Mouse (Mus musculus) midbrain, embryonic 10.5 days (tissue): ENCODE results near the gene Fam53b. TPM values are rescaled to one million over a fixed set of nuclear protein-coding genes. Genes with fewer than 3 reads are reported as not detected.
A peak's percentile ranks its signal among the peaks of the same experiment; 100 is the strongest.

Experiments used
- DNase-seq: peaks from one replicate; pipeline ENCODE4 v3.0.0-alpha.2; 2017; ENCODE audit warnings: low spot score
- H3K27ac ChIP-seq: fragments of 300-500 bp; sonication (generic); replicated peaks from 2 replicates; pipeline ENCODE4 v1.5.1; 2016; ENCODE audit warnings: mild to moderate bottlenecking
- H3K27me3 ChIP-seq: fragments of 300-500 bp; sonication (generic); 2 replicates; pipeline ENCODE4 v1.6.1; 2016; ENCODE audit warnings: low read depth, mild to moderate bottlenecking; ENCODE audit not compliant: poor library complexity, severe bottlenecking
- H3K36me3 ChIP-seq: fragments of 300-500 bp; sonication (generic); 2 replicates; pipeline ENCODE4 v1.6.1; 2016; ENCODE audit warnings: mild to moderate bottlenecking, moderate library complexity
- H3K4me1 ChIP-seq: fragments of 300-500 bp; sonication (generic); 2 replicates; pipeline ENCODE4 v1.6.1; 2016
- H3K4me3 ChIP-seq: fragments of 300-500 bp; sonication (generic); 2 replicates; pipeline ENCODE4 v1.5.1; 2016; ENCODE audit warnings: mild to moderate bottlenecking, moderate library complexity
- H3K9me3 ChIP-seq: fragments of 300-500 bp; sonication (generic); replicated peaks from 2 replicates; pipeline ENCODE4 v1.6.1; 2016; ENCODE audit warnings: mild to moderate bottlenecking
- WGBS: fragments of 180-500 bp; shearing (Covaris S2); methylation state at CpG from one replicate; pipeline ENCODE4 v1.1.7; 2016; 5-methylcytosine and 5-hydroxymethylcytosine counted together
- polyA plus RNA-seq: library from polyadenylated mRNA; unstranded; fragments of >200 nt; fragmentation: Nextera tagmentation; extraction: Ambion mirVana; gene quantifications from 2 replicates; pipeline ENCODE4 v1.2.1, GENCODE M21; 2016

The Fam53b gene
- polyA plus RNA-seq, 1 experiment from 2014 or later = 23.1 TPM

GRCm38 (mm10) chr7:132732136-132732789 is 81.4 kb downstream of the Fam53b start:
- DNase-seq = no peak
- 57% methylated on average over 6 of the region's 6 CpGs for WGBS
- peaks cover 70% of the 10 kb centered on the region for H3K4me1 ChIP-seq
- peak overlapping the region; percentile 68 for H3K27ac ChIP-seq
- H3K36me3 ChIP-seq = peaks cover 9% of the 10 kb centered on the region
- H3K9me3 ChIP-seq = no peaks in the 10 kb centered on the region
- H3K27me3 ChIP-seq = no peaks in the 10 kb centered on the region
- H3K4me3 ChIP-seq = no peak overlapping the region

- peak; percentile 33 for DNase-seq
- H3K27ac ChIP-seq = peak overlapping the region; percentile 68
- H3K4me1 ChIP-seq = peaks cover 66% of the 10 kb centered on the region
- H3K4me3 ChIP-seq = no peak overlapping the region
- H3K27me3 ChIP-seq = no peaks in the 10 kb centered on the region
- H3K36me3 ChIP-seq = peaks cover 8% of the 10 kb centered on the region
- 43% methylated on average over 6 of the region's 6 CpGs for WGBS
- no peaks in the 10 kb centered on the region for H3K9me3 ChIP-seq
Observed at GRCm38 (mm10) chr7:132731558-132731957, 82.1 kb downstream of the Fam53b start.

DNA sequence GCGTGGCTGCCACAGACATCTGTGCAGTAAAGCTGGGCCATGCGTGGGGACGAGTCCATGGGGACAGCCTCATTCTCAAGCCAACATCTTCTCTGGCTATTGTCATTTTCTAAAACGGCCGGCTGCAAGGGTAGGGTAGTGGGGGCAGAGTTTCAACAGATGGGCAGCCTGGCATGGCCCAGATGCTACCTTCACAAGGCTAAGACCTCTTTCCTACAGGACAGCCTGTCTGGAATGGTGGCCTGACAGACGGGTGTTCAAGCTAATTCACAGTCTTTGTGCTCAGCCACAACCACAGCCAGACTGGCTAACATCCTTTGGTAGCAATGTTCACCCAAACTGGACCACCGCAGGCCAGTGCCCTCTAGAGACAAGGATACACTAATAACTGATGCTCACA is 83.2 kb downstream of the Fam53b start:
- peaks cover 60% of the 10 kb centered on the region for H3K4me1 ChIP-seq
- no peak overlapping the region for H3K4me3 ChIP-seq
- H3K9me3 ChIP-seq = no peaks in the 10 kb centered on the region
- peak overlapping the region; percentile 68 for H3K27ac ChIP-seq
- WGBS = 81% methylated on average over 7 of the region's 7 CpGs
- peaks cover 8% of the 10 kb centered on the region for H3K36me3 ChIP-seq
- no peak for DNase-seq
- H3K27me3 ChIP-seq = no peaks in the 10 kb centered on the region

GRCm38 (mm10) chr7:132729093-132729831 is 84.4 kb downstream of the Fam53b start:
- Histone ChIP-seq H3K4me3 (no peak overlapping the region), H3K9me3 (no peaks in the 10 kb centered on the region), H3K4me1 (peaks cover 52% of the 10 kb centered on the region), H3K27me3 (no peaks in the 10 kb centered on the region), H3K27ac (peak overlapping the region; percentile 43; the same call in 1 of the 2 replicates), H3K36me3 (peaks cover 8% of the 10 kb centered on the region)
- WGBS = 82% methylated on average over 4 of the region's 4 CpGs
- no peak for DNase-seq

GRCm38 (mm10) chr7:132726106-132726861 is 87.4 kb downstream of the Fam53b start:
- WGBS = 88% methylated on average over 13 of the region's 13 CpGs

DNA sequence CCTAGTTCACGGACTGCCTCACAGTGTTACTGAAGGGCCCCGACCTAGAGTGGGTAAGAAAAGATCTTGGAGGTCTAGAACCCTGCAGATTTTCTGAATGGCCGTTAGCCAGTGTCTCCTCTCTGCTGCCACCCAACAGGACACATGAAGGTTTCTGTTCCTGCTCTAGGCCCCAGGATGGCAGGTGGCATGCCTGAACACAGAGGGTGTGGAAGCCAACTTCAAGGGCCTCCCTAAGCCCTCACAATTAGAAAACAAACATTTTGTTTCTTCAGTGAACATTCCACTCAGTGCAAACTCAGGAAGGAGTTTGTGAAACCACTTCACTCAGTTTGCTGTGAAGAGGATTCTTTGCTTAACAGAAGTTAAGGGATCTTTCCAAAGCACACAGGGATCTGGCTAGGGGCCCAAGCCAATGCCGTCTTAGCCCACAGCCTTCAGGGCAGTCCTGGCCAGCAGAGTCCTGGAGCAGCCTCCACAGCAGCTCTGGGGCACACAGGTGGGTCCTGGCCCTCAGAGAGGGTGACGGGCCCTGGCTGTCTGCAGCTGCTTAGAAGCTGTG is 89.1 kb downstream of the Fam53b start:
- Histone ChIP-seq H3K4me1 (peaks cover 33% of the 10 kb centered on the region), H3K4me3 (no peak overlapping the region), H3K9me3 (no peaks in the 10 kb centered on the region), H3K27ac (no peak overlapping the region), H3K36me3 (peaks cover 6% of the 10 kb centered on the region), H3K27me3 (no peaks in the 10 kb centered on the region)
- 90% methylated on average over 5 of the region's 5 CpGs for WGBS
- DNase-seq = no peak

More at GRCm38 (mm10) chr7:132726106-132726861, 87.4 kb downstream of the Fam53b start:
- no peak for DNase-seq
- H3K27me3 ChIP-seq = no peaks in the 10 kb centered on the region
- no peak overlapping the region for H3K4me3 ChIP-seq
- H3K9me3 ChIP-seq = no peaks in the 10 kb centered on the region
- H3K36me3 ChIP-seq = peaks cover 8% of the 10 kb centered on the region
- peaks cover 34% of the 10 kb centered on the region for H3K4me1 ChIP-seq
- H3K27ac ChIP-seq = 0 out of 2 replicates have a peak overlapping the region, but pooled peaks have one; percentile 10

DNA sequence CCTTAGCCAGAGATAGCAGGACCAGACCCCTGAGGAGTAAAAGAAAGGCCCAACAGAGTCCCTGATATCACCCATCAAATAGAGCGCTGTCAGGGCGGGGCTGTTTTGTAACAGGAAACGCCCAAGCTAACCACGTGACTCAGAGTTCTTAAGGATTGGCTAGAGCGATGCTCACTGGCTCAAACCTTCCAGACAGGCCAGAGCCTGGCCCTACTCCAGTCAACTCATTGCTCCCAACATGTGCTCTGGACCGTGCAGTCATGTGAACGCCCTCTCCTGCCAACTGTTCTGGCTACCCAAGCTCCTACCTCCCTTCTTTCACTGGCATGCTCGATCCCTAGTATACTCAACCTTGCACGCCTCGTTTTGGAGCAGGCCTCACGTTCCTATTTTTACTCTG is 89.8 kb downstream of the Fam53b start:
- Histone ChIP-seq H3K9me3 (no peaks in the 10 kb centered on the region), H3K27me3 (no peaks in the 10 kb centered on the region), H3K36me3 (no peaks in the 10 kb centered on the region), H3K4me3 (no peak overlapping the region), H3K4me1 (peaks cover 29% of the 10 kb centered on the region), H3K27ac (no peak overlapping the region)
- WGBS = 92% methylated on average over 11 of the region's 11 CpGs
- no peak for DNase-seq

DNA sequence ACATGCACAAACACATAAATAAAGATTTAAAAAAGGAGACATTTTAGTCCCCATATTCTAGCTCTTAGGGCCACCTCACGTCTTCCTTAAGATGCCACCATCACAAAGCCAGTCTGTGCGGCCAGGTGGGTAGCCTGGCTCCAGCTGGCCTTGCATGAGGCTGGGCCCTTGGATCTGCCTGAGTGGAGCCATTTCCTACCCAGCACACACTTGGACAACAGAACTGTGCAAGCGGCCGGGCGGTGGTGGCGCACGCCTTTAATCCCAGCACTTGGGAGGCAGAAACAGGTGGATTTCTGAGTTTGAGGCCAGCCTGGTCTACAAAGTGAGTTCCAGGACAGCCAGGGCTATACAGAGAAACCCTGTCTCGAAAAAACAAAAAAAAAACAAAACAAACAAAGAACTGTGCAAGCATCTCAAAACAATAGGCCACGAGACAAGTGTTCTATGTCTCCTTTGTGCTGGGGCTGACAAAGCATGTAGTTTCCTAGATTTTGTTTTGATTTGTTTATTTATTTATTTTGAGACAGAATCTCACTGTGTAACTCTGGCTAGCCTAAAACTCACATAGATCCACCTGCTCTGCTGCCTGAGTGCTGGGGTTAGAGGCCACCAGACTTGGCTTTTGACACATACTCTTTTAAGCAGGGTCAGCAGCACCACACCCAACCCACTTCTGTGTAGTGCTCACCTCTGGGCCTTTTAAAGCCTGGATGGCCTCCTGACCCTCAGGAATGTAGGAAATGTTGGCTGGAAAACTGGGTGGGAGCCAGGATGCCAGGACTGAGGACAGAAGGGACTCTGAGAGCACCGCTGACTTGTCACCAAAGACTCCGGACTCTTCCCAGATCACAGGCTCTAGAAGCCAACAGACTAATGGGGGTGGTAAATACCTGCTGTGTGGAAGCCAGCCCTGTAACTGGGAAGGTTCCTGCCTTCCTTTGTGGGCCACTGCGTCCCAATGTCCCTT is 91.0 kb downstream of the Fam53b start:
- Histone ChIP-seq H3K27ac (no peak overlapping the region), H3K36me3 (no peaks in the 10 kb centered on the region), H3K4me1 (peaks cover 39% of the 10 kb centered on the region), H3K9me3 (no peaks in the 10 kb centered on the region), H3K27me3 (no peaks in the 10 kb centered on the region), H3K4me3 (no peak overlapping the region)
- DNase-seq = no peak
- WGBS = 91% methylated on average over 12 of the region's 12 CpGs

GRCm38 (mm10) chr7:132720562-132720961 is 93.1 kb downstream of the Fam53b start:
- no peaks in the 10 kb centered on the region for H3K27me3 ChIP-seq
- peak overlapping the region; percentile 43; the same call in 1 of the 2 replicates for H3K27ac ChIP-seq
- H3K4me1 ChIP-seq = peaks cover 34% of the 10 kb centered on the region
- H3K36me3 ChIP-seq = peaks cover 4% of the 10 kb centered on the region
- no peaks in the 10 kb centered on the region for H3K9me3 ChIP-seq
- 88% methylated on average over 8 of the region's 8 CpGs for WGBS
- no peak overlapping the region for H3K4me3 ChIP-seq
- DNase-seq = no peak

GRCm38 (mm10) chr7:132719570-132719969 is 94.1 kb downstream of the Fam53b start:
- peaks cover 41% of the 10 kb centered on the region for H3K4me1 ChIP-seq

DNA sequence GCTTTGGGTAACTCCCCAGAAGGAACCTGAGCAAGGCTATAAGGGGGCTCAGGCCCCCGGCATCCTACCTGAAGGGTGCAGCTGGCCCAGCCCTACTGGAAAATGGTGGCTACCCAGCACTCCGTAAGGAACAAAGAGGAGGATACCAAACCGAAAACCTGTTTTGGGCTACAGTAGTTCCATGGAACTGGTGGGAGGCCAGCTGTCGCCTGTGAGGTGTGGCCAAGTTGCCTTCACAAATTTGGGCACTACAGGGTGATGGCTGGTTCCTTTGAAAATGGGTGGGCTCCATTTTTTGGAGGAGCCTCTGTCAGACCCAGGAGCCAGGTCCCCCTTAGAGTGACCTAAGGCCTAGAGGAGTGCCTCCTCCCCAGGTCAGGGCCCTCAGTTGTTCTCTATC is 98.4 kb downstream of the Fam53b start:
- no peak for DNase-seq
- Histone ChIP-seq H3K27me3 (no peaks in the 10 kb centered on the region), H3K36me3 (peaks cover 32% of the 10 kb centered on the region), H3K4me3 (no peak overlapping the region), H3K4me1 (peaks cover 55% of the 10 kb centered on the region), H3K27ac (no peak overlapping the region), H3K9me3 (no peaks in the 10 kb centered on the region)
- whole genome bisulfite sequencing = 93% methylated on average over 4 of the region's 4 CpGs

More at GRCm38 (mm10) chr7:132719570-132719969, 94.1 kb downstream of the Fam53b start:
- Histone ChIP-seq H3K4me3 (no peak overlapping the region), H3K27me3 (no peaks in the 10 kb centered on the region), H3K27ac (peak overlapping the region; percentile 38; the same call in 1 of the 2 replicates), H3K36me3 (peaks cover 14% of the 10 kb centered on the region), H3K9me3 (no peaks in the 10 kb centered on the region)
- no peak for DNase-seq
- 91% methylated on average over 4 of the region's 4 CpGs for WGBS
